Mouse (Mus musculus) heart, embryonic 12.5 days (tissue): ENCODE data around the gene Wwtr1. TPM values are rescaled to one million over a fixed set of nuclear protein-coding genes. Genes with fewer than 3 reads are reported as not detected.

Experiments used
- ATAC-seq: fragments of 200-750 bp; cut with Nextera tagmentation; 2 replicates; pipeline ENCODE4 v1.8.0; 2017; ENCODE audit warnings: moderate TSS enrichment, moderate library complexity; ENCODE audit not compliant: insufficient number of reproducible peaks, low FRiP score
- H3K27ac ChIP-seq: fragments of 300-500 bp; sonication (generic); 2 replicates; pipeline ENCODE4 v1.5.1; 2016; ENCODE audit warnings: mild to moderate bottlenecking, moderate library complexity; ENCODE audit not compliant: poor library complexity, severe bottlenecking
- H3K27me3 ChIP-seq: fragments of 300-500 bp; sonication (generic); replicated peaks from 2 replicates; pipeline ENCODE4 v1.6.1; 2016; ENCODE audit warnings: mild to moderate bottlenecking, moderate library complexity
- H3K36me3 ChIP-seq: fragments of 300-500 bp; sonication (generic); 2 replicates; pipeline ENCODE4 v1.6.1; 2016; ENCODE audit warnings: mild to moderate bottlenecking, moderate library complexity
- H3K4me1 ChIP-seq: fragments of 300-500 bp; sonication (generic); replicated peaks from 2 replicates; pipeline ENCODE4 v1.6.1; 2016; ENCODE audit warnings: mild to moderate bottlenecking
- H3K4me2 ChIP-seq: fragments of 300-500 bp; sonication (generic); 2 replicates; pipeline ENCODE4 v1.6.1; 2016; ENCODE audit warnings: mild to moderate bottlenecking, moderate library complexity
- H3K4me3 ChIP-seq: fragments of 300-500 bp; sonication (generic); 2 replicates; pipeline ENCODE4 v1.5.1; 2016; ENCODE audit warnings: mild to moderate bottlenecking
- H3K9ac ChIP-seq: fragments of 300-500 bp; sonication (generic); 2 replicates; pipeline ENCODE4 v1.6.1; 2016; ENCODE audit warnings: mild to moderate bottlenecking, moderate library complexity
- H3K9me3 ChIP-seq: fragments of 300-500 bp; sonication (generic); replicated peaks from 2 replicates; pipeline ENCODE4 v1.6.1; 2016; ENCODE audit warnings: mild to moderate bottlenecking, moderate library complexity
- WGBS: fragments of 180-500 bp; shearing (Covaris S2); methylation state at CpG from one replicate; pipeline ENCODE4 v1.1.7; 2016; 5-methylcytosine and 5-hydroxymethylcytosine counted together
- polyA plus RNA-seq: library from polyadenylated mRNA; unstranded; fragments of >200 nt; fragmentation: Nextera tagmentation; extraction: Ambion mirVana; gene quantifications from 2 replicates; pipeline ENCODE4 v1.2.1, GENCODE M21; 2016

Wwtr1 gene
- polyA plus RNA-seq, 1 experiment from 2014 or later: 15.3 TPM

DNA sequence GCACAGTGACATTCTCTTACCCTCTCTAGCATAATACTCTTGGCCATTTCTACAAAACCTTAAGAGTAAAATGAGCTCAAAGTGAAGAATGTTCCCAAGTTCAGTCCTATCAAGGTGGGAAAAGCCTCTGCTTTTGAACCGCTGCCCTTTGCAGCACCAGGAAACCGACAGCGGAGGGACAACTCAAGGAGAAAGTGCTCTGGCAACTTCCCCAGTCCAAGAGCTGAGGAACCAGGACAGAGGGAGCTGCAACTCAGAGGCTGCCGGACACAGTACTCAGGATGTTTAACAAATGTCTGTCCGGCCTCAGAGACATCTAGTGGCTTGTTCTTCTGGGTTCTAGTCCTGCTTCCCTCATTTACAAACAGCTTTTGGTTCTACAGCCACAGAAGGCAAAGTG, 93.7 kb downstream of the Wwtr1 start:
- ATAC-seq: no peak
- Histone ChIP-seq H3K4me2 (no peak overlapping the region), H3K27me3 (no peaks in the 10 kb centered on the region), H3K4me3 (no peak overlapping the region), H3K27ac (no peak overlapping the region), H3K9me3 (no peaks in the 10 kb centered on the region), H3K36me3 (peaks cover 4% of the 10 kb centered on the region), H3K4me1 (peaks cover 8% of the 10 kb centered on the region), H3K9ac (no peak overlapping the region)
- 73% methylated on average over 5 of the region's 5 CpGs for WGBS

DNA sequence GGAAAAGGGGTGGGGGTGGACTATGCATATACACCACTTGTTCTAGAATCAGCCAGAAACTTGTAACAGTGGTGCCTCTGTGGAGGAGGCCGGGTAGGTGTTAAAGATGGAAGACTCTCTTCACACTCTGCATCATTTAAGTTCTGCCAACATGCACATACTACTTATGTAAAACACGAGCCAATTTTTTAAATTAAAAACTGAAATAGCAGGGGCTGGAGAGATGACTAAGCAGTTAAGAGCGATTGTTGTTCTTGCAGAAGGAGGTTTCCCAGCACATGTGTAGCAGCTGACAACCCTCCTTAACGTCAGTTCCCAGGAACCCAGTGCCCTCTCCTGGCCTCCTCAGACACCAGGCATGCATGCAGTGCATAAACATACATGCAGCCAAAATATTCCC, 95.1 kb downstream of the Wwtr1 start:
- Histone ChIP-seq H3K4me1 (no peaks in the 10 kb centered on the region; the same call in 1 of the 2 replicates), H3K36me3 (peaks cover 12% of the 10 kb centered on the region), H3K4me2 (no peak overlapping the region), H3K27ac (no peak overlapping the region), H3K9me3 (no peaks in the 10 kb centered on the region), H3K27me3 (no peaks in the 10 kb centered on the region), H3K9ac (no peak overlapping the region), H3K4me3 (no peak overlapping the region)
- no peak for ATAC-seq
- 71% methylated on average over 4 of the region's 4 CpGs for WGBS

DNA sequence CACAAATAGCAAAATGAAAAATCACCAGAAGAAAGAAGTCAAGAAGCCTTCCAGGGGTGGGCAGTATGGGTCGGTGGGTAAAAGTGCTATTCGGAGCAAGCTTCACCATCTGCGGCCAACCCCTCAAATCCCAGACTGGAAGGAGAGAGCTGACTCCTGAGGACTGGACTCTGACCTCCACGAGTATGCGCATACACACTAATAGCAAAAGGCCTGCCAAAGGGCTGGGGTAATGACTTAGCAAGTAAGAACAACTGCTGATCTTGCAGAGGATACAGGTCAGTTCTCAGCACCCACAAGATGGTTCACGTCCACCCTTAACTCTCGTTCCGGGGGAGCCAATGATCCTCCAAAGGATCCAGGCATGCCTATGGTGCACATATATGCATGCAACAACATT, 101.3 kb downstream of the Wwtr1 start:
- Histone ChIP-seq H3K9me3 (no peaks in the 10 kb centered on the region), H3K4me3 (no peak overlapping the region), H3K27ac (no peak overlapping the region), H3K36me3 (peaks cover 12% of the 10 kb centered on the region), H3K27me3 (no peaks in the 10 kb centered on the region), H3K9ac (no peak overlapping the region), H3K4me2 (no peak overlapping the region), H3K4me1 (peaks cover 40% of the 10 kb centered on the region)
- no peak for ATAC-seq
- WGBS: 85% methylated on average over 8 of the region's 8 CpGs

DNA sequence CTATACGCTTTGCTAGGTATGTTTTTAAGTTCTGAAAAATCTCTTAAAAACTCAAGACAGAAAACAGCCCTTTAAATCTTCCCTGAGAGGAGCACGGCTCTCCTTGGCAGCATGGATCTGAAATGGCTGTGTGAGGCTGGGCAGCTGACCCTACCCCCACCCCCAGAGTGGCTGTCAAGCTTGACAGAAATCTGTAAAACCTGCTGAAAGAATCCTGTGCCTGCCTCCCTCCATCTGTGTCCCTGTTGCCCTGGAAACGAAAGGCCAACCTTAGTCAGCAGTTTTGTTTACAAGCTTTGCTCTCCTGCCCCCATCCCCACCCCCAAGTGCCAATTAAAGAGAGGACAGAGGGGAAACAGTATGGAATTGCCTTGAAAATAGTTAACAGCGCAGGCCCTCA, 103.3 kb downstream of the Wwtr1 start:
- peak; percentile 61; the same call in 1 of the 2 replicates for ATAC-seq
- Histone ChIP-seq H3K4me1 (peaks cover 40% of the 10 kb centered on the region), H3K4me3 (no peak overlapping the region), H3K9me3 (no peaks in the 10 kb centered on the region), H3K27me3 (no peaks in the 10 kb centered on the region), H3K27ac (peak overlapping the region; percentile 33; the same call in 1 of the 2 replicates), H3K9ac (no peak overlapping the region), H3K36me3 (peaks cover 12% of the 10 kb centered on the region), H3K4me2 (no peak overlapping the region)
- WGBS: 46% methylated on average over 4 of the region's 4 CpGs

DNA sequence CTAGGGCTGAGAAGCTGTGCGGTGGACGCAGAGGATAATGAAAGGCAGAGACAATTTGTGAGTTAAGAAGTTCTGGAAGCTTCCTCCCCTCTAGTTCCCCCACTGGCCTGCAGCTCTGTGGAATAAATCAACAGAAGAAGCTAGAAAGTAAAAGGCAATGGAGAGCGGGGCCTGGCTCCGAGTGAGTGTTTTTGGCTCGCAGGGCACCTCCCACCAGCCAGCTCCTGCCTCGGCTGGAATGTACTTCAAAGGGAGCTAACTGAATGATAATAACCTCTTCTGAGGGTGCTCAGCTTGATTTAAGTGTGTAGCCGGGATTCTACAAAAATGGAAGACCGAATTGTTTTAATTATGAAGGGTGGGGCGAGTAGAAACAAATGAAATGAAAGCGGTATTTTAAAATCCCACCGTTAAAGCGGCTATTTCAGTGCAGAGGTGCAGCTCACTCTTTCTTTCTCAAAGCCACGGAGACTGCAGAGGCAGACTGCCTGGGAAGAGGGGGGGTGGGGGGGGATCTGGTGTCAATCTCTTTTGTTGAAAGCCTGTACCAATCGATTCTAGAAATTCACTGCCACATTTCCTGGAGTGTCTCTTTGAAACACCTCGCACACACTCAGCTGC, 104.6 kb downstream of the Wwtr1 start:
- no peak; the same call in 1 of the 2 replicates for ATAC-seq
- Histone ChIP-seq H3K4me2 (peak overlapping the region; percentile 65), H3K4me1 (peaks cover 40% of the 10 kb centered on the region), H3K27ac (peak overlapping the region; percentile 82), H3K9ac (peak overlapping the region; percentile 58), H3K9me3 (no peaks in the 10 kb centered on the region), H3K4me3 (peak overlapping the region; percentile 15), H3K36me3 (no peaks in the 10 kb centered on the region), H3K27me3 (no peaks in the 10 kb centered on the region)
- 11% methylated on average over 15 of the region's 15 CpGs for WGBS

DNA sequence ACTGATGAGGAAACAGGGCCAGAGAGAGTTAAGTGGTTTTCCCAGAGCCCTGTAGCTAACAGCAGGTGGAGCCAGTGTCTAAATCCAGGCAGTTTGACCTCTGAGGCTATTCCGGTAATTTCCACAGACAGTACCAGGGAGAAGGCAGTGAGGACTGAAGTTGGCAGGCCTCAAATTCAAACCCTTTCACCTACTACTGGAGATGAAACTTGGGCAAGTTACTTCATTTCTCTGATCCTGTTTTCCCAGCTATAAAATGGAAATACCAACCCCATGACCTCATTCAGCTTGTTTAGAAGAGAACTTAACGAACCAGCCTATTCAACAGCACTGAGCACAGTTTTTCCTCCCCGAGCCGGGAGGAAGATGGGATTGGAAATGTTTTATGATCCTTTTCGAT, 105.4 kb downstream of the Wwtr1 start:
- H3K9me3 ChIP-seq: no peaks in the 10 kb centered on the region
- H3K9ac ChIP-seq: peak overlapping the region; percentile 58
- H3K36me3 ChIP-seq: no peaks in the 10 kb centered on the region
- no peak for ATAC-seq
- H3K4me2 ChIP-seq: peak overlapping the region; percentile 65
- WGBS: 32% methylated on average over 5 of the region's 5 CpGs
- peak overlapping the region; percentile 82 for H3K27ac ChIP-seq
- no peaks in the 10 kb centered on the region for H3K27me3 ChIP-seq
- peaks cover 40% of the 10 kb centered on the region for H3K4me1 ChIP-seq
- H3K4me3 ChIP-seq: peak overlapping the region; percentile 15; the same call in 1 of the 2 replicates

DNA sequence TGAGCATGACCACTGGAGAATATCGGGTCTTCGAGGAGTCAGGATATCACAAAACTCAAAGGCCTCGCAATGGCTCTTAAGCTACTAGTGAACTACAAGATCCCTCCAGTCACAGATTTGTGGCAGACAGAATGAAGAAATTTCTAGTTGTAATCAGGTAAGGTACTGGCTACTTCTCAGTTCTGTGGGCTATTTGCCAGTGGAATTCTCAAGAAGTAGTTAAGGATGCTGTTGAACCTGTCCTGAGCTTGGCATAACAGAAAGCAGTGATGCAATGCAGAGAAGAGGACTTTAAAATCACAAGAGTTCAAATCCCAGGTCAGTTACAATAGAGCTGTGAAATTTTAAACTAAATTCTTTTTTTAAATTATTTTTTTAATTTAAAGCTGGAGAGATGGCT, 106.4 kb downstream of the Wwtr1 start:
- Histone ChIP-seq H3K36me3 (peaks cover 5% of the 10 kb centered on the region; the same call in 1 of the 2 replicates), H3K9ac (no peak overlapping the region)
- 87% methylated on average over 3 of the region's 3 CpGs for WGBS

DNA sequence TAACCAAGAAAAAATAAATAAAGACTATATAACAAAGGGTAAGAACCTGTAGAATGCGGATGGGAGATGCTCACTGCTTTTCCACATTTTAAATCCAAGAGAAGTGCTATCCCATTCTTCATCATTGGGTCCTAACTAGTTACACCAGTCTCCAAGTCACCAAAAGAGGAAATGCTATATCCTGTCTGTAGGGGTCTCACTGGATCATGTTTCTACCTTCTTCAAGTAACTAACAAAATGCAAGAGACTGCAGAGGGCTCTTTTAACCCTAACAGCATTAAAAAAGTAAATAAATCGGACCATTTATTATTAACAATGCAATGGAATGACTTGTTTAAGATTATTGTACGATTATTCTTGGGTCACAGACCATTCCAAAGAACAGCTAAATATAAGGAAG, 109.4 kb downstream of the Wwtr1 start:
- Histone ChIP-seq H3K9me3 (no peaks in the 10 kb centered on the region), H3K4me2 (no peak overlapping the region), H3K27ac (no peak overlapping the region), H3K4me3 (no peak overlapping the region), H3K36me3 (peaks cover 24% of the 10 kb centered on the region), H3K9ac (no peak overlapping the region), H3K4me1 (peaks cover 15% of the 10 kb centered on the region), H3K27me3 (no peaks in the 10 kb centered on the region)
- 65% methylated on average over 3 of the region's 3 CpGs for WGBS
- ATAC-seq: no peak

More for the DNA sequence above, 106.4 kb downstream of the Wwtr1 start:
- H3K27me3 ChIP-seq: no peaks in the 10 kb centered on the region
- H3K27ac ChIP-seq: no peak overlapping the region
- H3K4me3 ChIP-seq: no peak overlapping the region
- H3K9me3 ChIP-seq: no peaks in the 10 kb centered on the region
- H3K4me1 ChIP-seq: peaks cover 39% of the 10 kb centered on the region
- H3K4me2 ChIP-seq: no peak overlapping the region
- no peak for ATAC-seq

DNA sequence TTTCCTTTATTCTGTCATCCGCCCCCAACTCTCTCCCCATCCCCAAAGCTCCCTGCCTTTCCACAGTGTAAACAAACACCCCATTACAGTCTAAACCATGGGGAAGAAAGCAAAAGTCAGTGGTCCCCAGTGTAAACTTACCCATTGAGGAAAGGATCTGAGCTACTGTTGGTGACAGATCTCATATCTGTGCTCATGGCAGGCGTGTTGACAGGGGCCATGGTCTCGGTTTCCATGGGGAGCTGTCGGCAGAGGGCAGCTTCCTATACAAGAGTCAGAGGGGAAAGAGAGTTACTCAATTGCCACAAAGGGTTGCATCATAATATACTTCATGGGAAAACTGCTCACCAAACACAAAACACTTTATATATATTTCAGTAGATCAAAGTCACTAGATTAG, 112.4 kb downstream of the Wwtr1 start:
- WGBS: 78% methylated on average over 4 of the region's 4 CpGs
- peaks cover 45% of the 10 kb centered on the region for H3K36me3 ChIP-seq

DNA sequence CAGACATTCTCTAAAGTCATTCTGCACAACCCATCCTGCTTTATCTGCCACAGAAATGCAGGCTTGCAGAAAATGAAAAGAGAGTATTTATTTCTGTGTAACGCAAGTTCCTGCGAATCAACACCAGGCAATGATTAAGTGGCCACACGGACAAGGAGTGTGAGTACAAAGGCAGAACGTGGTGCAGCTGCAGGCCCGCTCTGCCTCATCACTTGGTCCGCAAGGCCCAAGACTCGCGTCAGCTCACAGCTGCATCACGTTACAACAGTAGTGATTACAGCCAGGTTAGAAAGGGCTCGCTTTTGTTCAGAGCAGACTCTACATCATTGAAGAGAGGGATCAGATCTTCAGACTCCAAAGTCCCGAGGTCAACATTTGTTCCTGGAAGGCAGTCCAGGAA, 117.1 kb downstream of the Wwtr1 start:
- H3K4me1 ChIP-seq: no peaks in the 10 kb centered on the region
- 52% methylated on average over 11 of the region's 11 CpGs for WGBS
- H3K9ac ChIP-seq: no peak overlapping the region
- no peak overlapping the region for H3K4me3 ChIP-seq
- no peaks in the 10 kb centered on the region for H3K27me3 ChIP-seq
- H3K27ac ChIP-seq: no peak overlapping the region
- H3K4me2 ChIP-seq: no peak overlapping the region
- no peaks in the 10 kb centered on the region for H3K9me3 ChIP-seq
- ATAC-seq: no peak
- H3K36me3 ChIP-seq: peaks cover 43% of the 10 kb centered on the region

More for the DNA sequence above, 112.4 kb downstream of the Wwtr1 start:
- Histone ChIP-seq H3K9me3 (no peaks in the 10 kb centered on the region), H3K4me3 (no peak overlapping the region), H3K27ac (no peak overlapping the region), H3K27me3 (no peaks in the 10 kb centered on the region), H3K9ac (no peak overlapping the region), H3K4me1 (no peaks in the 10 kb centered on the region), H3K4me2 (no peak overlapping the region)
- no peak for ATAC-seq

DNA sequence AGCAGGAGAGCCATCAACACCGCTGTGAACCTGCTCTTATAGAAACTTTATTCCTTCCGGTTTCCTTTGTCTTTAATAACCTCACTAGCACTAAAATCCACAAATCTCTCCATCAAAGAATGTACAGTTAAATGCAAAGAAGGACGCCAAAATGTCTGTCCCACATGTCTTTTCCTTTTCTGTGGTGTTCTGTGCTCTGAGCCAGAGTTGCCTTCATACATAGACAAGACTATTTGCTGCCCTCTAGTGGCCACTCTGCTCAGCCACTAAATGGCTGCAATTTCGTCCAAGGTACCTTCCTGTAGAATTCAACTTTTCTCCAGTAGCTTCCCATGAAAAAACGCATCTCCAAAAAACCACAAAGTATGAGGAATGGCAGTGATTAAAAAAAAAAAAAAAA, 127.3 kb downstream of the Wwtr1 start:
- no peak overlapping the region for H3K4me3 ChIP-seq
- no peaks in the 10 kb centered on the region for H3K9me3 ChIP-seq
- H3K9ac ChIP-seq: no peak overlapping the region
- H3K27ac ChIP-seq: no peak overlapping the region
- H3K27me3 ChIP-seq: no peaks in the 10 kb centered on the region
- 29% methylated on average over 5 of the region's 5 CpGs for WGBS
- H3K36me3 ChIP-seq: no peaks in the 10 kb centered on the region
- H3K4me1 ChIP-seq: peaks cover 13% of the 10 kb centered on the region; the same call in 1 of the 2 replicates
- no peak for ATAC-seq
- no peak overlapping the region for H3K4me2 ChIP-seq

DNA sequence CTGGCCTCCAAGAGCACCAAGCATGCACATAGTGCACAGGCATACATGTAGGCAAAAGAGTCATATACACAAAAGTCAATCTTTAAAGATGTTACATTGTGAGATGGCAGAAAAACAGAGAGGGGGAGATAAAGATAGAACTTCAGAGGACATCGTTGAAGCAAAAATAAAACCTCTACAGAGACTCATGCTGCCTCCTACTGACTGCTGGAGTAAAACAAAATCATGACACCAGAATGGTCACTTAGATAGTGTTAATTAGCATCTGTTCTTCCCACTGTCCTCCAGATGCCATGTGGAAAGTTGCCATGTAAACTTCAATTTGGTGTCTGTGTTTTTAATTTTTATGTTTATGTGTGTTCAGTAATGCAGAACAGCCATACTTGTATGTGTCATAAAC, 127.8 kb downstream of the Wwtr1 start:
- ATAC-seq: no peak
- Histone ChIP-seq H3K4me3 (no peak overlapping the region), H3K36me3 (no peaks in the 10 kb centered on the region), H3K9me3 (no peaks in the 10 kb centered on the region), H3K9ac (no peak overlapping the region), H3K27ac (no peak overlapping the region), H3K4me1 (peaks cover 13% of the 10 kb centered on the region; the same call in 1 of the 2 replicates), H3K4me2 (no peak overlapping the region), H3K27me3 (no peaks in the 10 kb centered on the region)
- WGBS: 23% methylated on average over 1 of the region's 1 CpGs
